In genomic region chr11:23307566-23307920, GRCm38 (mm10) we compare ENCODE assay signal across 8 mouse cellular contexts. TPM values are rescaled to one million over a fixed set of nuclear protein-coding genes. Genes with fewer than 3 reads are reported as not detected.
DNase-seq lines count a peak whose midpoint lies in the region; ATAC-seq and TF ChIP-seq lines count a peak whose summit lies in the region.

No protein-coding gene starts in this region.

- peaks cover 20% of the 10 kb centered on the region; the same call in 1 of the 2 replicates for H3K4me1 ChIP-seq in kidney, adult 2 months (ENCODE audit: control insufficient read depth, insufficient read depth, low read length)
- peaks cover 25% of the 10 kb centered on the region for H3K4me1 ChIP-seq in hindbrain, embryonic 13.5 days (replicated peaks)
- peaks cover 8% of the 10 kb centered on the region for H3K4me1 ChIP-seq in midbrain, embryonic 14.5 days (ENCODE audit: control insufficient read depth, insufficient read depth, low read length)

- DNase-seq in kidney, adult 2 months: no peak
- no peak for DNase-seq in kidney, adult 8-10 months
- peak; percentile 22 for DNase-seq in MN1 (ENCODE audit: low spot score)
- DNase-seq in midbrain, embryonic 14.5 days: no peak
- no peak for DNase-seq in layer of hippocampus, adult 11-12 months (ENCODE audit: low spot score)
- DNase-seq in left cerebral cortex, postnatal 10 days (ENCODE audit: extremely low spot score in 1 of 2, low spot score in 2 of 2): no peak
- no peak for DNase-seq in adrenal gland, adult 8-10 months

- H3K9ac ChIP-seq in hindbrain, embryonic 13.5 days: peak overlapping the region; percentile 95
- H3K9ac ChIP-seq in midbrain, embryonic 14.5 days (replicated peaks; ENCODE audit: low read length): peak overlapping the region; percentile 93

- no peaks in the 10 kb centered on the region for H3K9me3 ChIP-seq in hindbrain, embryonic 13.5 days
- H3K9me3 ChIP-seq in midbrain, embryonic 14.5 days (ENCODE audit: control insufficient read depth, low read length): no peaks in the 10 kb centered on the region

- no peaks in the 10 kb centered on the region for H3K27me3 ChIP-seq in kidney, adult 2 months (replicated peaks; ENCODE audit: control insufficient read depth, insufficient read depth, low read length)
- no peaks in the 10 kb centered on the region for H3K27me3 ChIP-seq in hindbrain, embryonic 13.5 days
- H3K27me3 ChIP-seq in midbrain, embryonic 14.5 days (ENCODE audit: control insufficient read depth, insufficient read depth, low read length): no peaks in the 10 kb centered on the region

- TF ChIP-seq POLR2A in kidney, adult 2 months (IDR thresholded peaks at IDR 0.05; ENCODE audit: low read depth, low read length): no peak

- peak overlapping the region; percentile 99 for H3K4me3 ChIP-seq in kidney, adult 2 months (ENCODE audit: insufficient read depth, low read depth, low read length)
- H3K4me3 ChIP-seq in hindbrain, embryonic 13.5 days: peak overlapping the region; percentile 89
- H3K4me3 ChIP-seq in midbrain, embryonic 14.5 days (replicated peaks; ENCODE audit: low read depth, low read length): peak overlapping the region; percentile 90

- ATAC-seq in hindbrain, embryonic 13.5 days (ENCODE audit: low FRiP score): no peak
- ATAC-seq in midbrain, embryonic 14.5 days (ENCODE audit: low FRiP score, low TSS enrichment): no peak

- no peak for TF ChIP-seq CTCF in kidney, adult 2 months (conservative IDR thresholded peaks at IDR 0.05; ENCODE audit: insufficient read depth, insufficient read length, low read depth, low read length)

- WGBS in kidney, adult 2 months: 2% methylated on average over 6 of the region's 6 CpGs
- 5% methylated on average over 6 of the region's 6 CpGs for WGBS in hindbrain, embryonic 13.5 days
- whole genome bisulfite sequencing in midbrain, embryonic 14.5 days: 2% methylated on average over 6 of the region's 6 CpGs

- intact Hi-C loops in left cerebral cortex, postnatal 10 days (cut with DNase I): no loop called here

- H3K27ac ChIP-seq in kidney, adult 2 months (ENCODE audit: insufficient read depth, low read depth, low read length): peak overlapping the region; percentile 62
- H3K27ac ChIP-seq in hindbrain, embryonic 13.5 days: peak overlapping the region; percentile 99
- H3K27ac ChIP-seq in midbrain, embryonic 14.5 days (replicated peaks; ENCODE audit: low read depth, low read length): peak overlapping the region; percentile 97

- H3K36me3 ChIP-seq in kidney, adult 2 months (ENCODE audit: control insufficient read depth, insufficient read depth, low read length): no peaks in the 10 kb centered on the region
- no peaks in the 10 kb centered on the region for H3K36me3 ChIP-seq in hindbrain, embryonic 13.5 days
- no peaks in the 10 kb centered on the region for H3K36me3 ChIP-seq in midbrain, embryonic 14.5 days (ENCODE audit: control insufficient read depth, insufficient read depth, low read length)

- peak overlapping the region; percentile 65 for H3K4me2 ChIP-seq in hindbrain, embryonic 13.5 days
- peak overlapping the region; percentile 66 for H3K4me2 ChIP-seq in midbrain, embryonic 14.5 days (ENCODE audit: low read length)

RNA-seq across cellular contexts. Expression of gene Usp34, which starts 0.8 kb away (rescaled TPM):
- 8.3 and 10.3 TPM in 2 replicates for polyA plus RNA-seq in kidney, adult 2 months (2012; rRNA removed)
- 28.4 and 28.7 TPM in 2 replicates for polyA plus RNA-seq in hindbrain, embryonic 13.5 days (2015; fragmentation: Nextera tagmentation; extraction: Ambion mirVana)
- polyA plus RNA-seq in midbrain, embryonic 14.5 days (2014; fragmentation: Nextera tagmentation; extraction: Ambion mirVana): 57.8 and 59.8 TPM in 2 replicates
- 100 to 1,000 TPM; 125 to 127 TPM for total RNA-seq in left cerebral cortex, postnatal 10 days (2021)
- 10 to 100 TPM; 50.4 to 85.3 (median 65.7) TPM for total RNA-seq in adrenal gland, adult 8-10 months (2022)

RNA-seq across cellular contexts. Expression of gene Xpo1, which starts 51.7 kb away (rescaled TPM):
- 3.5 and 5.3 TPM in 2 replicates for polyA plus RNA-seq in kidney, adult 2 months (2012; rRNA removed)
- 72.1 and 78.9 TPM in 2 replicates for polyA plus RNA-seq in hindbrain, embryonic 13.5 days (2015; fragmentation: Nextera tagmentation; extraction: Ambion mirVana)
- polyA plus RNA-seq in midbrain, embryonic 14.5 days (2014; fragmentation: Nextera tagmentation; extraction: Ambion mirVana): 69.0 and 110 TPM in 2 replicates
- total RNA-seq in left cerebral cortex, postnatal 10 days (2021): 10 to 100 TPM; 79.3 to 82.3 TPM
- 10 to 100 TPM; 53.5 to 60.4 (median 60.2) TPM for total RNA-seq in adrenal gland, adult 8-10 months (2022)

Comparison
In these comparisons a context has a peak if more than half of its experiments do, and no peak if none do; other contexts are left out.
1. RNA of gene Xpo1, which starts 51.7 kb away (polyA plus RNA-seq): 69.0 to 110 TPM in midbrain, embryonic 14.5 days and 72.1 to 78.9 TPM in hindbrain, embryonic 13.5 days; 3.5 to 5.3 TPM in kidney, adult 2 months; every median in the first group is over 10 times any median in the second.
2. Peak in every context shown above with its lines, with median percentiles within 50 percentile points of each other: H3K27ac ChIP-seq and H3K4me3 ChIP-seq.